Mouse (Mus musculus): Measurements from ENCODE around the gene Rps6ka3. TPM values are rescaled to one million over a fixed set of nuclear protein-coding genes. Genes with fewer than 3 reads are reported as not detected.

The Rps6ka3 gene
- polyA plus RNA-seq (2012; rRNA removed), result 14.6 and 19.2 TPM in 2 replicates

DNA sequence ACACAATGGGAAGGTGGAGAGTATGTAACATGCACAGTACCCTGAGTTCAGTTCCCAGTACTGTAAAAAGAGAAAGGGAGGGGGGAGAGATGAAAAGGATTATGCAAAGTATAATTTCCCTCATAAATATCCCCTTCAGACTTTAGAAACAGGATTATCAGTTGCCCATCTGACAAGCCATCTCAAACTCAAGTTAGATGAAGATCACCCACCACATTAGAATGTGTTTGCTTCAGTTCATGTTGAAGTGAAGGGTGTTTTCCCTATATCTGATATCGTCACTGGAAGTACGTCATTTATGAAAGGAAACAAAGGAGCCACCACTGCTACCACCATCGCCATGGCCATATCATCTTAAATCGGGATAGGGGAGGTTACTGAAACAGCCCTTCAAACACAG is at the start of gene Rps6ka3:
TSS of gene Rps6ka3 (plus strand) at position 301 of the 400 bp plus-strand sequence.
- no peaks in the 10 kb centered on the region; the same call in 1 of the 2 replicates for H3K4me1 ChIP-seq (ENCODE audit: control insufficient read depth, insufficient read depth, low read length)
- no peak for DNase-seq
- no peak for TF ChIP-seq POLR2A (IDR thresholded peaks at IDR 0.05; ENCODE audit: borderline replicate concordance, extremely low read depth, low read depth, low read length)
- 86% methylated on average over 4 of the region's 4 CpGs for WGBS
- no peak within 1 kb of the TSS for H3K4me3 ChIP-seq (replicated peaks; ENCODE audit: extremely low read depth, low read depth, low read length)

DNA sequence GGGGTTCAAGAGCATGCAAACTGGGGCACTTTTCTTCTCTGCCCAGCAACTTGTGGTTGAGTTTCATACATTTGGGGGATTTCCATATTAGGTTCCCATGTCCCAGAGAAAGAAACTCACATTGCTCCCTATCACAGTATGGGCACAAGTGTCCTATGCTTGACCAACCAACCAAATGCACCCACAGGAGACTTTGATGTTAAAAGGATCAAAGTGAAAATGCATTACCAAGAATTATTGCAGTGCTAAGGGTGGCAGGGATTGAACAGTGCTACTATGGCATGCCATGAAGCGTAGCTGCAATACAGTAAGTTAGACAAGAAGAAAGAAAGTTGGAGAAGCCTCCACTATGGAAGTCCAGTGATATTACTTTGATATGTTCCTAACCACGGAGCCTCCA is 40.9 kb upstream of the Rps6ka3 start:
- WGBS, result 75% methylated on average over 2 of the region's 2 CpGs
- no peaks in the 10 kb centered on the region for H3K4me1 ChIP-seq (ENCODE audit: control insufficient read depth, insufficient read depth, low read length)
- DNase-seq, result no peak
- TF ChIP-seq CTCF (IDR thresholded peaks at IDR 0.05; ENCODE audit: insufficient read depth, low read length) (no peak), POLR2A (IDR thresholded peaks at IDR 0.05; ENCODE audit: borderline replicate concordance, extremely low read depth, low read depth, low read length) (no peak)
- H3K4me3 ChIP-seq (replicated peaks; ENCODE audit: extremely low read depth, low read depth, low read length), result no peak overlapping the region

DNA sequence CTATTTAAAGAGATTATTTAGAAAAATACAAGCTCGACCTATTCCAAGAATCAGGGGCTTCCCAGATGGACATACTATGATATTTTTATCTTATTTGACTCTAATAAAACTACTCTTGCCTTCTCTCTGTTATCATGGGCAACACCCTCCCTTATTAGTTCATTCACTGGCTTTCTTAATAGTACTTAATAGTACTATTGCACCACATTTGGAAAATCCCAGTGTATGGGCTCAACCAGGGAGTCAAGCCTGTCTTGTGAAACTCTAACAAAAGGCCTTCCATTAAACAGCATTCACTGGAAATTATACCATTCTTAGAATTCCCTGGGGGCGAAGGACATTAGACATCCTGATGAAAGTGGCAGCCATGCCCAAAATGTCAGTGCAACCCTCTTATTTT is 38.5 kb upstream of the Rps6ka3 start:
- 43% methylated on average over 2 of the region's 2 CpGs for WGBS
- TF ChIP-seq POLR2A (IDR thresholded peaks at IDR 0.05; ENCODE audit: borderline replicate concordance, extremely low read depth, low read depth, low read length) (no peak), CTCF (IDR thresholded peaks at IDR 0.05; ENCODE audit: insufficient read depth, low read length) (no peak)
- DNase-seq, result no peak
- no peak overlapping the region for H3K4me3 ChIP-seq (replicated peaks; ENCODE audit: extremely low read depth, low read depth, low read length)
- no peaks in the 10 kb centered on the region for H3K4me1 ChIP-seq (ENCODE audit: control insufficient read depth, insufficient read depth, low read length)

DNA sequence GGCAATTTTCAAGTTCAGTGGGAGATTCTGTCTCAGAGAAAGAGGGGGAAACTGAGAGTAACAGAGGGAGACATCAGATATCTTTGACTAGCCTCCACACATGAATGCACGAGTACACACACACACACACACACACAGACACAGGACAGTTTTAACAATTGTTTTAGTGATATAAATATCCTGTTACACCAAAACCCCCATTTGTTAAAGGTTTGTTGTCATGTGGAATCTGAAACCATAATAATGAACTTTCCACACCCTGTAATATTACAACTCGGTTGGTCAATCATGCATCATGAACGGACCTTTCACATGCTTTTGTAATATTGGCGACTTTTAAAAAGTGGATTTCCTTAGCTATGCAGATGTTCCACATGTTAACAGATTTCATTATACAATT is 18.5 kb upstream of the Rps6ka3 start:
- H3K4me3 ChIP-seq (replicated peaks; ENCODE audit: extremely low read depth, low read depth, low read length), result no peak overlapping the region
- WGBS, result 74% methylated on average over 4 of the region's 4 CpGs
- DNase-seq, result no peak
- TF ChIP-seq POLR2A (IDR thresholded peaks at IDR 0.05; ENCODE audit: borderline replicate concordance, extremely low read depth, low read depth, low read length), result no peak
- no peak for TF ChIP-seq CTCF (IDR thresholded peaks at IDR 0.05; ENCODE audit: insufficient read depth, low read length)
- no peaks in the 10 kb centered on the region for H3K4me1 ChIP-seq (ENCODE audit: control insufficient read depth, insufficient read depth, low read length)

DNA sequence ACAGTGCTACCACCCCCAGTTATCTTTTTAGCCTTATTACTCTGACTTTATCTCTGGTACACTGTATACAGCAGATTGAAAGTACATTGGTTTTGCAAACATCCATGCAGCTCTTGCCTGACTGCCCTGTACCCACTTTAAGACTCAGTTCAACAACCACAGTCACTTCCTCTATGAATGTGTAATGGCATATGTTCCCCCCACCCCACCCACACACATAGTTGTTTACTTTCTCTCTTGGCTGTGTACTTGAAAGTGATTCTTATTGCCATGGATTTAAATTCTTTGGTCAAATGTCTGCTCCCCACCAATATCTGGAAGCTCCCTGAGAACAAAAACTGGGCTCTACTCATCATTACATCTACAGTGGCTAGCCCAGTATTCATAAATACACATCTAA is 10.6 kb upstream of the Rps6ka3 start:
- Histone ChIP-seq H3K4me3 (replicated peaks; ENCODE audit: extremely low read depth, low read depth, low read length) (no peak overlapping the region), H3K4me1 (ENCODE audit: control insufficient read depth, insufficient read depth, low read length) (peaks cover 2% of the 10 kb centered on the region; the same call in 1 of the 2 replicates)
- no peak for TF ChIP-seq POLR2A (IDR thresholded peaks at IDR 0.05; ENCODE audit: borderline replicate concordance, extremely low read depth, low read depth, low read length)
- TF ChIP-seq CTCF (IDR thresholded peaks at IDR 0.05; ENCODE audit: insufficient read depth, low read length), result no peak
- DNase-seq, result no peak

DNA sequence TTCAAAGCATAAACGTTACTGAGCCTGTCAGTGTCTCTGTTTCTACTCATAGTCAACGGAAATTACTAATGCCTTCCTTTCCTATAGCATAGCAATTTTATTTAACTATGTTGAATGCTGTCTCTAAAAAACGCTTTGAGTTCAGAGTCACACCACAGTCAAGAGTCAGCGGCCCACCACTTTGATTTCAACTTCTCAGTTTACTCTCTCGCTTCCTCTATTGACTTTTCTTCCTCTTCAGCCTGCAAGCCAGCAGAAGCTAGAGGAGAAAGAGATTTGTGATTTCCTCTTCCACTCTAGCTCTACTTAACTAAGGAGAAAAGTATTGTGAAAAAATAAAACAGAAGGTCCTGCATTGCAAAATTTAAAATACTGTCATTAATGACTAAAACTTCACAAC is 10.0 kb upstream of the Rps6ka3 start:
- TF ChIP-seq CTCF (IDR thresholded peaks at IDR 0.05; ENCODE audit: insufficient read depth, low read length) (no peak), POLR2A (IDR thresholded peaks at IDR 0.05; ENCODE audit: borderline replicate concordance, extremely low read depth, low read depth, low read length) (no peak)
- no peak for DNase-seq
- WGBS, result 48% methylated on average over 5 of the region's 5 CpGs
- no peak overlapping the region for H3K4me3 ChIP-seq (replicated peaks; ENCODE audit: extremely low read depth, low read depth, low read length)
- peaks cover 2% of the 10 kb centered on the region; the same call in 1 of the 2 replicates for H3K4me1 ChIP-seq (ENCODE audit: control insufficient read depth, insufficient read depth, low read length)

DNA sequence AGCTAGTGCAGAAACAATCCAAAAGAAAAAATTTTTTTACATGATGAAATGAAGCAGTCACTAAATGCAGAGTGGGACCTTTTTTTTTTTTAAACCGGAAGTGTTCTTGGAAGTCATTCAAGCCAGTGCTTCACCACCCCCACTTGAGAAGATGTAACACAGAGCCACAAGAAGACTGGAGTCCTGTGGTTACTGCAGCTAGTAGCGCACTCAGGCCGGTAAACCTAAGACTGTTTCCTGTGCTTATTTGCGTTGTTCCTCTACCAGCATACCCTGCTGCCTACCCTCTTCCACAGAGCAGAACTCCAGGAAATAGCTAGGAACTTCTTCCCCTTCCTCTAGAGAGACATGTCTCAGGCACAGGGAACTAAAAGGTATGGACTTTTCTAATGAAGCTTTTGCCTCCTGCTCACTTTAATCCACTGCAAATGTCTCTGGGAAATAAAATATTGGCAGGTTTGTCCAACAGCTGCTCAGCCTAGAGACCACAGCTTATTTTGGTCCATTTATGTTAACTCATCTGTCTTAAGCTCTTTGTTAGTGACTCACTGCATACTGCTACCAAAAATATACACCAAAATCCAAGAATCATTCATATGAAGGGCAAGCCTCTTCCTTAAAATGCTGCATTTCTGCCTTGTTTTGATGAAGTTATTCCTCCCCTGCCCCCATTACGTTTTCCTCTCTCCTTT is 931 bp downstream of the Rps6ka3 start:
- TF ChIP-seq CTCF (IDR thresholded peaks at IDR 0.05; ENCODE audit: insufficient read depth, low read length) (no peak), POLR2A (IDR thresholded peaks at IDR 0.05; ENCODE audit: borderline replicate concordance, extremely low read depth, low read depth, low read length) (no peak)
- H3K4me1 ChIP-seq (ENCODE audit: control insufficient read depth, insufficient read depth, low read length), result no peaks in the 10 kb centered on the region; the same call in 1 of the 2 replicates
- no peak for DNase-seq
- 44% methylated on average over 5 of the region's 5 CpGs for WGBS
- no peak overlapping the region for H3K4me3 ChIP-seq (replicated peaks; ENCODE audit: extremely low read depth, low read depth, low read length)

DNA sequence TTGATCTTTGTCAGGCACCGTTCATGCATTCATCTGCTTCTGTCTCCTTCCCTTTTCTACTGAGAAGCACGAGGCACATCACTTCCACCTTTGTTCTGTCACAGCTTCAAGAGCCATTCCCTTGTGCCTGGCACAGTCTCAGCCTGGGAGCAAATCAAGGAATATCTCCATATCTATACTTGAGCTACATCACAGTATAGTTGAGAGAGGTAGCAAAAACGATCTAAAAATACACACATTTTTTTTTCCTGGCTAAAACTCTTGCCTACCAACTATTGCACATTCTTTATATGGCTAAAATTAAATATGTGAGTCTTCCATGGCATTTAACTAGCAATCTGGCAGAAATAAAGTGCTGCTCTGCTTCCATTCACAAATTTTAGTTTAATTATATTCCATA is 5.1 kb downstream of the Rps6ka3 start:
- TF ChIP-seq CTCF (IDR thresholded peaks at IDR 0.05; ENCODE audit: insufficient read depth, low read length) (no peak), POLR2A (IDR thresholded peaks at IDR 0.05; ENCODE audit: borderline replicate concordance, extremely low read depth, low read depth, low read length) (no peak)
- no peaks in the 10 kb centered on the region; the same call in 1 of the 2 replicates for H3K4me1 ChIP-seq (ENCODE audit: control insufficient read depth, insufficient read depth, low read length)
- no peak for DNase-seq
- 38% methylated on average over 3 of the region's 3 CpGs for WGBS
- H3K4me3 ChIP-seq (replicated peaks; ENCODE audit: extremely low read depth, low read depth, low read length), result no peak overlapping the region

DNA sequence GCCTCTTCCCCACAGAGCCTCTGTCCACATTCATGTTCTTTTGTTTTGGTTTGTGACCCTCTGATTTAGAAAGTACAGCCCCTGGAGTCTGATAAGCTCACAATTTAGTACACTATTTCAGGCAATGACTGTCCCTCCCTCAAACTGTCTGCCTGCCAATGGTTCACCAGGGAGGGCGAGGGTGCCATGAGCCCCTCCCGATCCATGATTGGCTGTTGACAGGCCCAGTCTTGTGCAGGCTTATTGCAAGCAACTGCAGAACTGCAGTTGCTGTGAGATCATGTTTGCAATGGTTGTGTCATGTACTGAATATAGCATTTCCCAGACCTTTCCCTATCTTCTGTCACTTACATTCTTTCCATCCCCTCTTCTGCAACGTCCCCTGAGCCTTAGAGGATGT is 12.4 kb downstream of the Rps6ka3 start:
- no peak for DNase-seq
- Histone ChIP-seq H3K4me3 (replicated peaks; ENCODE audit: extremely low read depth, low read depth, low read length) (no peak overlapping the region), H3K4me1 (ENCODE audit: control insufficient read depth, insufficient read depth, low read length) (no peaks in the 10 kb centered on the region)
- WGBS, result 64% methylated on average over 3 of the region's 3 CpGs
- TF ChIP-seq CTCF (IDR thresholded peaks at IDR 0.05; ENCODE audit: insufficient read depth, low read length) (no peak), POLR2A (IDR thresholded peaks at IDR 0.05; ENCODE audit: borderline replicate concordance, extremely low read depth, low read depth, low read length) (no peak)

DNA sequence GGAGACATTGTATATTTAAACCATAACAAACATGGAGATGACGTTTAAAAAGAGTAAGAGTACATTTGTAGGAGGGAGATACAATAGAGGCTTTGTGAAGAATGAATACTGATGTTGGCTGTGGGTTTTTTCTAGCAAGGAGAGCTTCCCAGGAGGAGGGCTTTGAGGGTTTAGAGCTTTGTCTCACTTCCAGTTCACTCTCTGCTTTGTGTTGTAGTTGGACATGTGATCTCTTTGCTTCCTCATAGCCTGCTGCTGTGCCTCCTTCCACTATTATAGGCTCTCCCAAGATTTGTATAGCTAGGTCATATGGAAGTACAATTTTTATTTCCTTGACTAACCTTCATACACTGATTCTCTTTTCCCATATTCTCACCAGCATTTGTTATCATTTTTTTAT is 27.2 kb downstream of the Rps6ka3 start:
- 32% methylated on average over 1 of the region's 1 CpGs for WGBS
- Histone ChIP-seq H3K4me3 (replicated peaks; ENCODE audit: extremely low read depth, low read depth, low read length) (no peak overlapping the region), H3K4me1 (ENCODE audit: control insufficient read depth, insufficient read depth, low read length) (no peaks in the 10 kb centered on the region)
- TF ChIP-seq POLR2A (IDR thresholded peaks at IDR 0.05; ENCODE audit: borderline replicate concordance, extremely low read depth, low read depth, low read length) (no peak), CTCF (IDR thresholded peaks at IDR 0.05; ENCODE audit: insufficient read depth, low read length) (no peak)
- DNase-seq, result no peak

Data from lung, adult 2 months (tissue).